8 mouse cellular contexts compared by ENCODE assay signal in genomic region chr14:57730527-57730926, GRCm38 (mm10). TPM values are rescaled to one million over a fixed set of nuclear protein-coding genes. Genes with fewer than 3 reads are reported as not detected.
DNase-seq lines count a peak whose midpoint lies in the region; ATAC-seq and TF ChIP-seq lines count a peak whose summit lies in the region.

No protein-coding gene starts in this region.

- in situ Hi-C loops in Patski (cut with MboI; ENCODE audit: low pct_unique_long_range_greater_than_20kb) = loop anchor here (10.0 kb wide), 1 partner anchor 74 kb away; no protein-coding TSS in a partner anchor

- no peak for TF ChIP-seq POLR2A in cerebellum, adult 2 months (IDR thresholded peaks at IDR 0.05; ENCODE audit: borderline replicate concordance, insufficient read depth, low read length)

- POLR2A ChIA-PET in Patski (lab: Charles Lee) = interaction anchor here (1.2 kb wide), 1 partner anchor 25 kb away, joined by 3 read pairs; no protein-coding TSS in a partner anchor

- ATAC-seq in Patski = peak; percentile 48
- peak; percentile 22; the same call in 1 of the 2 replicates for ATAC-seq in megakaryocyte, adult 5-6 weeks (ENCODE audit: poor library complexity, severe bottlenecking)

- no peaks in the 10 kb centered on the region for H3K27me3 ChIP-seq in cerebellum, adult 2 months (ENCODE audit: control insufficient read depth, insufficient read depth, low read length)
- H3K27me3 ChIP-seq in Patski = no peaks in the 10 kb centered on the region

- no peak overlapping the region for H3K4me3 ChIP-seq in cerebellum, adult 2 months (replicated peaks; ENCODE audit: insufficient read depth, low read depth, low read length)

- no peak for TF ChIP-seq CTCF in cerebellum, adult 2 months (IDR thresholded peaks at IDR 0.05; ENCODE audit: borderline replicate concordance, insufficient read depth, low read depth, low read length)
- TF ChIP-seq CTCF in Patski (IDR thresholded peaks at IDR 0.05) = no peak

- DNase-seq in cerebellum, adult 2 months = peak in 1 of 2 experiments; percentile 33
- DNase-seq in cerebellum, postnatal 4 days (ENCODE audit: low spot score in 2 of 2) = no peak
- DNase-seq in Patski (ENCODE audit: low read depth, low spot score) = no peak
- DNase-seq in gastrocnemius, postnatal 25 days = peak; percentile 32
- DNase-seq in kidney, adult 18-20 months = peak; percentile 80
- no peak for DNase-seq in retina, postnatal 1 day
- no peak for DNase-seq in right cerebral cortex, postnatal 36 days (ENCODE audit: low spot score in 2 of 2)

- WGBS in cerebellum, adult 2 months = 24% methylated on average over 9 of the region's 9 CpGs

- H3K4me1 ChIP-seq in cerebellum, adult 2 months (ENCODE audit: control insufficient read depth, insufficient read depth, low read length) = peaks cover 18% of the 10 kb centered on the region

- CTCF ChIA-PET in Patski (lab: Charles Lee) = interaction anchor here (0.9 to 1.1 kb wide), 2 partner anchors 29 to 45 kb away, joined by 3 to 4 read pairs; no protein-coding TSS in a partner anchor

- H3K27ac ChIP-seq in cerebellum, adult 2 months (ENCODE audit: insufficient read depth, low read length) = peak overlapping the region; percentile 11; the same call in 1 of the 2 replicates

RNA-seq across cellular contexts. Expression of gene Gm49361, which starts 15.4 kb away (rescaled TPM):
- polyA plus RNA-seq in cerebellum, adult 2 months (2012; rRNA removed) = not detected in 2 replicates
- polyA plus RNA-seq in Patski (2021) = not detected
- total RNA-seq in gastrocnemius, postnatal 25 days (2021) = under 1 TPM in 1 of 2 experiments, not detected in 1; 0.51 TPM
- not detected in 2 replicates for total RNA-seq in megakaryocyte, adult 5-6 weeks (2015)
- 0.59 TPM in 1 of 2 replicates, not detected in the other for total RNA-seq in megakaryocyte, adult 5-6 weeks (2017)

RNA-seq across cellular contexts. Expression of gene Lats2, which starts 27.7 kb away (rescaled TPM):
- 32.6 and 33.5 TPM in 2 replicates for polyA plus RNA-seq in cerebellum, adult 2 months (2012; rRNA removed)
- polyA plus RNA-seq in Patski (2021) = 40.6 TPM
- 10 to 100 TPM; 13.6 to 19.8 TPM for total RNA-seq in gastrocnemius, postnatal 25 days (2021)
- total RNA-seq in megakaryocyte, adult 5-6 weeks (2015) = 35.0 and 39.1 TPM in 2 replicates
- total RNA-seq in megakaryocyte, adult 5-6 weeks (2017) = 33.8 and 34.4 TPM in 2 replicates

Comparison
In these comparisons a context has a peak if more than half of its experiments do, and no peak if none do; other contexts are left out.
1. DNase-seq: peak in gastrocnemius, postnatal 25 days (single experiment) and kidney, adult 18-20 months (single experiment); none in cerebellum, postnatal 4 days (0 of 2), Patski (single experiment), retina, postnatal 1 day (single experiment) and right cerebral cortex, postnatal 36 days (0 of 2).